ENCODE assay signal across 12 mouse cellular contexts in genomic region chr17:23703301-23703700, GRCm38 (mm10). TPM values are rescaled to one million over a fixed set of nuclear protein-coding genes. Genes with fewer than 3 reads are reported as not detected.
"Had no signal": no experiment of that assay in that cellular context is flagged by ENCODE, and none has a peak within 500 bp of the region (broad histone marks: within the 10 kb centered on the region; RNA-seq: fewer than 3 reads in every experiment).

No protein-coding gene starts in this region.

- DNase-seq: liver, embryonic 13.5 days; liver, postnatal 0 days; lung, adult 2 months; lung, postnatal 14 days; lung, postnatal 36 days; midbrain, embryonic 14.5 days; retina, postnatal 1 day; right cerebral cortex, postnatal 4 days; spleen, adult 18-20 months; thymus, adult 2 months; thymus, postnatal 25 days had no signal

RNA-seq across cellular contexts. Expression of gene 1520401A03Rik, which starts 19.3 kb away (rescaled TPM):
- total RNA-seq: megakaryocyte progenitor cell, adult 5-6 weeks had no signal

RNA-seq across cellular contexts. Expression of gene Cldn9, which starts 19.5 kb away (rescaled TPM):
- total RNA-seq: megakaryocyte progenitor cell, adult 5-6 weeks had no signal

RNA-seq across cellular contexts. Expression of gene Cldn6, which starts 24.3 kb away (rescaled TPM):
- total RNA-seq: megakaryocyte progenitor cell, adult 5-6 weeks had no signal
